Mouse (Mus musculus) olfactory bulb, adult 2 months (tissue): ENCODE measurements around the gene Ppt2.

Experiments used
- CTCF ChIP-seq: fragments of 200-500 bp; IDR thresholded peaks from 2 replicates; pipeline ENCODE4 v1.5.1; 2012; ENCODE audit warnings: low read depth, mild to moderate bottlenecking, low read length, moderate library complexity; ENCODE audit not compliant: insufficient read depth
- POLR2A ChIP-seq: fragments of 200-500 bp; IDR thresholded peaks from 2 replicates; pipeline ENCODE4 v1.6.1; 2012; ENCODE audit warnings: mild to moderate bottlenecking, low read depth, low read length, moderate library complexity; ENCODE audit not compliant: insufficient read depth

DNA sequence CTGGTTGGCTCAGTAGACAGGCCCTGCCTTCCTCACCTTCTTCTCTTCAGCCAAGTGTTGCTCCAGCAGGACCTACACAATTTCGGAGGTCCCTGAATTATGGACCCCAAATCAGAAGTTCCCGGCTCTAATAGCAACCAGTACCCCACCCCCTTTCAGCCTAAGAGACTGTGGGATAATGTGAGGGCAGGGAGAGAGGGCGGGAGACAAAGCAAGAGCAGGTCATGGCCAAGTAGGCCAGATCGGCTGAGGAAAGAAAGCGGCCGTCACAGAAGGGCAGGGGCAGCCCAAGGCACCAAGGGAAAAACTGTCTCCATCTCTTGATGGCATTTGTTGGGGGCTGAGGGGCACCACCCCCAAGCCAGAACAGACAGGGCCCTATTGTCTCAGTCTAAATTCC lies 12.4 kb downstream of the Ppt2 start, which contains the start of gene Egfl8:
- TF ChIP-seq CTCF (no peak), POLR2A (no peak)
